ENCODE assay signal across 18 mouse cellular contexts in the genomic region with DNA sequence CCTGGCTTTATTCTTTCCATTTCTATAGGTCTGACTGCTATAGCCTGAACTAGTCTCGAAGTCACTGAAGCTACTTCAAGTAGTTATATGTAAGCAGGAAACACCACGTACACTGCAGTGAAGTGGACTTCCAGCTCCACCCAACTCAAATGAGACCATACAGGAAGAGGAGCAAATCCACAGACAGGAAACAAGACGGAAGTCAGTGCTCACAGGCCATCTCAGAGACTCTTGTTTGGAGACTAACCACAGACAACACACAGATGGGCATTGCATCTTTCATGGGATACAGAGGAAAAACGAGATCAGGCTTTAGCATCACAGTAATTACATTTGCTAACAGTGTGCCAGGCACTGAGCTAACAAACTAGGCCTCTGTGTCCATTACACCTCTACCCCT. TPM values are rescaled to one million over a fixed set of nuclear protein-coding genes. Genes with fewer than 3 reads are reported as not detected.
DNase-seq lines count a peak whose midpoint lies in the region; ATAC-seq lines count a peak whose summit lies in the region.
"Had no signal": no experiment of that assay in that cellular context is flagged by ENCODE, and none has a peak within 500 bp of the region (broad histone marks: within the 10 kb centered on the region; RNA-seq: fewer than 3 reads in every experiment).

No protein-coding gene starts in this region.

- peak; percentile 90 for DNase-seq in heart, adult 11 months
- no peak for DNase-seq in heart, postnatal 14 days
- DNase-seq in neural tube, embryonic 10.5 days (ENCODE audit: extremely low spot score, low spot score): peak; percentile 10
- DNase-seq in T-cell, adult 2 months (ENCODE audit: low spot score): peak; percentile 6
- DNase-seq in naive thymus-derived CD4-positive, alpha-beta T cell, adult 2 months (ENCODE audit: low read depth): peak; percentile 51
- no peak for DNase-seq in cerebellum, adult 11-12 months
- DNase-seq: adrenal gland, postnatal 14 days; B cell, adult 2 months; cerebellum, adult 9-11 months; kidney, adult 11 months; kidney, postnatal 14 days; lung, postnatal 10 days had no signal

- no peak for ATAC-seq in neural tube, embryonic 15.5 days (ENCODE audit: low FRiP score)

- no peak overlapping the region for H3K4me2 ChIP-seq in neural tube, embryonic 15.5 days
- H3K4me2 ChIP-seq: hindbrain, embryonic 12.5 days; midbrain, embryonic 12.5 days had no signal

- H3K27me3 ChIP-seq in neural tube, embryonic 15.5 days (replicated peaks): no peaks in the 10 kb centered on the region
- H3K27me3 ChIP-seq: hindbrain, embryonic 12.5 days; midbrain, embryonic 12.5 days had no signal

- H3K36me3 ChIP-seq in neural tube, embryonic 15.5 days: peaks cover 51% of the 10 kb centered on the region

- no peak overlapping the region for H3K4me3 ChIP-seq in neural tube, embryonic 15.5 days (replicated peaks)
- H3K4me3 ChIP-seq: hindbrain, embryonic 12.5 days; midbrain, embryonic 12.5 days; myocyte had no signal

- no peak overlapping the region for H3K27ac ChIP-seq in neural tube, embryonic 15.5 days (replicated peaks)
- H3K27ac ChIP-seq: hindbrain, embryonic 12.5 days; midbrain, embryonic 12.5 days had no signal

- H3K9me3 ChIP-seq in neural tube, embryonic 15.5 days (replicated peaks): no peaks in the 10 kb centered on the region
- H3K9me3 ChIP-seq: G1E; hindbrain, embryonic 12.5 days; midbrain, embryonic 12.5 days had no signal

- no peak overlapping the region for H3K9ac ChIP-seq in neural tube, embryonic 15.5 days (replicated peaks)
- H3K9ac ChIP-seq: hindbrain, embryonic 12.5 days; midbrain, embryonic 12.5 days had no signal

- WGBS in neural tube, embryonic 15.5 days: 93% methylated on average over 4 of the region's 4 CpGs

- intact Hi-C loops in heart, postnatal 14 days (cut with DNase I): no loop called here

- no peaks in the 10 kb centered on the region for H3K4me1 ChIP-seq in neural tube, embryonic 15.5 days
- H3K4me1 ChIP-seq: hindbrain, embryonic 12.5 days; midbrain, embryonic 12.5 days had no signal

RNA-seq across cellular contexts. Expression of a gene that starts 33.9 kb away (rescaled TPM):
- 10 to 100 TPM; 14.7 TPM for total RNA-seq in heart, postnatal 14 days (2021)
- 4.2 and 4.6 TPM in 2 replicates for polyA plus RNA-seq in neural tube, embryonic 15.5 days (2015; fragmentation: Nextera tagmentation; extraction: Ambion mirVana)

RNA-seq across cellular contexts. Expression of a gene that starts 59.6 kb away (rescaled TPM):
- total RNA-seq in heart, postnatal 14 days (2021): not detected
- polyA plus RNA-seq in neural tube, embryonic 15.5 days (2015; fragmentation: Nextera tagmentation; extraction: Ambion mirVana): 0.28 and 0.37 TPM in 2 replicates
- total RNA-seq: adrenal gland, postnatal 14 days; liver, adult 2 months had no signal
- polyA plus RNA-seq: G1E; midbrain, embryonic 12.5 days; myocyte had no signal

Comparison
In these comparisons a context has a peak if more than half of its experiments do, and no peak if none do; other contexts are left out.
1. DNase-seq: peak in heart, adult 11 months (single experiment), neural tube, embryonic 10.5 days (single experiment), T-cell, adult 2 months (single experiment) and naive thymus-derived CD4-positive, alpha-beta T cell, adult 2 months (single experiment); none in heart, postnatal 14 days (0 of 2) and cerebellum, adult 11-12 months (single experiment).